Mouse (Mus musculus) lung, postnatal 0 days (tissue): ENCODE data around the gene Rbm44. TPM values are rescaled to one million over a fixed set of nuclear protein-coding genes. Genes with fewer than 3 reads are reported as not detected.

ENCODE experiments used
- ATAC-seq: fragments of 200-750 bp; cut with Nextera tagmentation; 2 replicates; pipeline ENCODE4 v1.8.0; 2017; ENCODE audit warnings: moderate library complexity
- DNase-seq: peaks from one replicate; pipeline ENCODE4 v3.0.0-alpha.2; 2016; ENCODE audit warnings: low spot score
- H3K27ac ChIP-seq: fragments of 300-500 bp; sonication (generic); 2 replicates; pipeline ENCODE4 v1.5.1; 2014; ENCODE audit warnings: antibody characterized with exemption, mild to moderate bottlenecking, low read length, mixed read lengths
- H3K27me3 ChIP-seq: fragments of 300-500 bp; sonication (generic); replicated peaks from 2 replicates; pipeline ENCODE4 v1.6.1; 2014; ENCODE audit warnings: low read length, mixed read lengths; ENCODE audit not compliant: insufficient read depth
- H3K36me3 ChIP-seq: fragments of 300-500 bp; sonication (generic); 2 replicates; pipeline ENCODE4 v1.6.1; 2014; ENCODE audit warnings: low read length, mixed read lengths; ENCODE audit not compliant: insufficient read depth
- H3K4me1 ChIP-seq: fragments of 300-500 bp; sonication (generic); 2 replicates; pipeline ENCODE4 v1.6.1; 2014; ENCODE audit warnings: antibody characterized with exemption, low read depth, low read length, mixed read lengths; ENCODE audit not compliant: insufficient read depth
- H3K4me2 ChIP-seq: fragments of 300-500 bp; sonication (generic); replicated peaks from 2 replicates; pipeline ENCODE4 v1.6.1; 2014; ENCODE audit warnings: low read depth, mild to moderate bottlenecking, low read length, moderate library complexity, mixed read lengths
- H3K4me3 ChIP-seq: fragments of 300-500 bp; sonication (generic); 2 replicates; pipeline ENCODE4 v1.5.1; 2014; ENCODE audit warnings: low read depth, low read length
- H3K9ac ChIP-seq: fragments of 300-500 bp; sonication (generic); replicated peaks from 2 replicates; pipeline ENCODE4 v1.6.1; 2014; ENCODE audit warnings: low read depth, mild to moderate bottlenecking
- H3K9me3 ChIP-seq: fragments of 300-500 bp; sonication (generic); 2 replicates; pipeline ENCODE4 v1.6.1; 2016; ENCODE audit warnings: low read length, mixed read lengths
- CTCF ChIP-seq: IDR thresholded peaks from 2 replicates; pipeline ENCODE4 v1.5.1; 2016; ENCODE audit warnings: antibody characterized with exemption, mild to moderate bottlenecking
- EP300 ChIP-seq: IDR thresholded peaks from 2 replicates; pipeline ENCODE4 v1.6.1; 2016; ENCODE audit warnings: antibody characterized with exemption, mild to moderate bottlenecking, control low read depth
- WGBS: fragments of 180-500 bp; shearing (Covaris S2); extraction: QIAGEN DNeasy Blood & Tissue Kit; methylation state at CpG from one replicate; pipeline ENCODE4 v1.1.7; 2014; 5-methylcytosine and 5-hydroxymethylcytosine counted together
- polyA plus RNA-seq: library from polyadenylated mRNA; unstranded; fragments of >200 nt; fragmentation: Nextera tagmentation; extraction: Ambion mirVana; gene quantifications from 2 replicates; pipeline ENCODE4 v1.2.1, GENCODE M21; 2015

Rbm44 gene
- 0.08 and 0.50 TPM in 2 replicates for polyA plus RNA-seq

GRCm38 (mm10) chr1:91144813-91145212 lies at the start of gene Rbm44:
Gene Rbm44 (plus strand): TSS chr1:91145089.
- Histone ChIP-seq H3K4me1 (no peaks in the 10 kb centered on the region), H3K27me3 (no peaks in the 10 kb centered on the region), H3K27ac (no peak within 1 kb of the TSS), H3K4me2 (no peak within 1 kb of the TSS), H3K9ac (no peak within 1 kb of the TSS), H3K4me3 (no peak within 1 kb of the TSS), H3K9me3 (no peaks in the 10 kb centered on the region), H3K36me3 (no peaks in the 10 kb centered on the region)
- WGBS = 56% methylated on average over 20 of the region's 20 CpGs
- peak; percentile 14 for DNase-seq
- ATAC-seq = 0 out of 2 replicates have a peak, but pooled peaks have one; percentile 38
- TF ChIP-seq CTCF (no peak), EP300 (no peak)

GRCm38 (mm10) chr1:91095258-91095657 lies 49.6 kb upstream of the Rbm44 start:
- H3K9ac ChIP-seq = no peak overlapping the region
- DNase-seq (peak; percentile 78), ATAC-seq (peak; percentile 75)
- WGBS = 37% methylated on average over 3 of the region's 3 CpGs
- TF ChIP-seq CTCF (no peak), EP300 (peak; percentile 60; the same call in 1 of the 2 replicates)
- no peak overlapping the region for H3K4me3 ChIP-seq
- peak overlapping the region; percentile 68 for H3K27ac ChIP-seq
- peaks cover 18% of the 10 kb centered on the region for H3K4me1 ChIP-seq
- H3K27me3 ChIP-seq = no peaks in the 10 kb centered on the region
- H3K36me3 ChIP-seq = no peaks in the 10 kb centered on the region
- H3K9me3 ChIP-seq = no peaks in the 10 kb centered on the region
- H3K4me2 ChIP-seq = no peak overlapping the region

GRCm38 (mm10) chr1:91095853-91096252 lies 49.0 kb upstream of the Rbm44 start:
- no peak overlapping the region for H3K4me2 ChIP-seq
- ATAC-seq (no peak), DNase-seq (no peak)
- H3K4me3 ChIP-seq = no peak overlapping the region
- TF ChIP-seq EP300 (no peak), CTCF (no peak)
- H3K36me3 ChIP-seq = no peaks in the 10 kb centered on the region
- H3K9me3 ChIP-seq = no peaks in the 10 kb centered on the region
- H3K27ac ChIP-seq = peak overlapping the region; percentile 68
- H3K27me3 ChIP-seq = no peaks in the 10 kb centered on the region
- no peak overlapping the region for H3K9ac ChIP-seq
- peaks cover 18% of the 10 kb centered on the region for H3K4me1 ChIP-seq
- 32% methylated on average over 1 of the region's 1 CpGs for WGBS

- no peaks in the 10 kb centered on the region for H3K36me3 ChIP-seq
- TF ChIP-seq CTCF (no peak), EP300 (no peak)
- ATAC-seq = no peak
- H3K9me3 ChIP-seq = no peaks in the 10 kb centered on the region
- no peak overlapping the region for H3K27ac ChIP-seq
- no peak overlapping the region for H3K4me3 ChIP-seq
- no peak overlapping the region for H3K9ac ChIP-seq
- WGBS = 49% methylated on average over 5 of the region's 5 CpGs
- H3K4me2 ChIP-seq = no peak overlapping the region
- no peaks in the 10 kb centered on the region for H3K27me3 ChIP-seq
- no peak for DNase-seq
- peaks cover 18% of the 10 kb centered on the region for H3K4me1 ChIP-seq
Observed at GRCm38 (mm10) chr1:91096490-91096889, 48.4 kb upstream of the Rbm44 start.

GRCm38 (mm10) chr1:91097283-91097834 lies 47.5 kb upstream of the Rbm44 start:
- H3K36me3 ChIP-seq = no peaks in the 10 kb centered on the region
- peaks cover 14% of the 10 kb centered on the region for H3K4me1 ChIP-seq
- no peak overlapping the region for H3K4me3 ChIP-seq
- DNase-seq (no peak), ATAC-seq (no peak)
- no peak overlapping the region for H3K27ac ChIP-seq
- no peaks in the 10 kb centered on the region for H3K9me3 ChIP-seq
- H3K27me3 ChIP-seq = no peaks in the 10 kb centered on the region
- no peak overlapping the region for H3K4me2 ChIP-seq
- 82% methylated on average over 11 of the region's 11 CpGs for whole genome bisulfite sequencing
- H3K9ac ChIP-seq = no peak overlapping the region
- TF ChIP-seq CTCF = no peak

GRCm38 (mm10) chr1:91098887-91099286 lies 46.0 kb upstream of the Rbm44 start:
- peak; percentile 60 for ATAC-seq
- Histone ChIP-seq H3K9ac (no peak overlapping the region), H3K4me1 (peaks cover 14% of the 10 kb centered on the region), H3K4me3 (no peak overlapping the region), H3K27ac (no peak overlapping the region), H3K4me2 (no peak overlapping the region), H3K27me3 (no peaks in the 10 kb centered on the region), H3K36me3 (no peaks in the 10 kb centered on the region; the same call in 1 of the 2 replicates), H3K9me3 (no peaks in the 10 kb centered on the region)
- DNase-seq = peak; percentile 87
- TF ChIP-seq CTCF (peak; percentile 87), EP300 (peak; percentile 25; the same call in 1 of the 2 replicates)
- WGBS = 12% methylated on average over 6 of the region's 6 CpGs
